Mouse (Mus musculus) testis, postnatal 10 days (tissue): ENCODE results near the gene Dner.

Experiments used
- DNase-seq: peaks from one replicate; pipeline ENCODE4 v3.0.0; 2021; ENCODE audit warnings: low spot score

Gene Dner

DNA sequence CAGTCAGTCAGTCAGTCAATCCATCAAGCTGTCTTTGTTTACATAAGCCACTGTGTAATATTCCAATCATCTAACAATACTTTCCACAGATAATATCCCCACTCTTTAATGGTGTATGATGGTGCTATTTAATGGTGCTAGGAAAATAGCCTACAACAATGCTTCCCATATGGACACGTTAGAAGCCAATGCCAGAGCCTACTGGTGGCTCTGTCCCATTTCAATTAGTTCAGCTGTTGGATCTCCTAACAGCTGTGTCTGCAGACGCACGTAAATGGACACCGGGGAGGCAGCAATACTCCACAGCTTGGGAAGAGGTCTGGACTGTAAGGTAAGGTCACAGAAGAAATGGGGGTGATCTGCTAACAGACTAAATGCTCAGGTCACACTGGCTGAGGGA lies 171.6 kb downstream of the Dner start:
- DNase-seq = no peak

DNA sequence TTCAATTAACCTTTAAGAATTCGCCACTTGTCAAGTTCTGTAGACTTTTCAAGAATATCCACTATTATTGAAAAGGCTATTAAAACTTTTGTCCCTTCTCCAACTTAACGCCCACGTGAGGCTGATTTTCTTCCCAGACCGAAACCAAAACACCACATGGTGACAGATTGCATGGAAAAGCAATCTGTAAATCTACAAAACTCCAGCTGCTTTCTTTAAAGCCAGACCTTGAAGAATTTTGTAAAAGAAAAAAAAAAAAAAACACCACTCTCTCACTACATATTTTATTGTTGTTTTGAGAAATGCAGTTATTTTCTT lies 173.1 kb downstream of the Dner start:
- DNase-seq = no peak

DNA sequence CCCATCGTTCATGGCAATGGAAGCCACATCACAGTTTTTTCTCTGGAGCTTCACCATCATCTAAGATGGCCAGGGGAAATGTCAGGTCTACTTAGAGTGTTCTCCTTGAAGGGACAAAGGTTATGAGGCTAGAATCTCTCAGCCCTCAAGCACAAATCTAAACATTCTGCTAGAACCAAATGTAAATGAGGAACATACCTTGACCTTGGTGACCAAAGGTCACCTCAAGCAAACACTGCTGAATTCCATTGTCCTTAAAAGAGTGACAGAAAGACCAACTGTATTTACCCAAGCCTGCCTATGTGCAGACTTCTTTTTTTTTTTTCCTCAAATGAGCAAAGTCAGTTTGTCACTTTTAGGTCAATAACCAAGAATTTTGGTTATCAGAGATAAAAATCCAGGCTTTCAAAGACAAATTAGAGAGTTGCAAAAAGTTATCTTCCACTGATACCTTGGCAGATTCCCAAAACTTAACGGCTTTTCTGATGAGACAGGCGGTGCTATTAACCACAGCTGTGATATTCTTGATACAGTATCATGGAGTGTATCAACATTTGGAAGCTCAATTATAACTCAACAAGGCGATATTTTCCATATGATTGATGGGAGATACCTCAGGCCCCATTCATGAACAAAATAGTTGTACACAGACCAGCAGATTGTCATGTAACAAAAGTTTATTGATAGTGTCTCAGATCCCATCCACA lies 173.6 kb downstream of the Dner start:
- no peak for DNase-seq

DNA sequence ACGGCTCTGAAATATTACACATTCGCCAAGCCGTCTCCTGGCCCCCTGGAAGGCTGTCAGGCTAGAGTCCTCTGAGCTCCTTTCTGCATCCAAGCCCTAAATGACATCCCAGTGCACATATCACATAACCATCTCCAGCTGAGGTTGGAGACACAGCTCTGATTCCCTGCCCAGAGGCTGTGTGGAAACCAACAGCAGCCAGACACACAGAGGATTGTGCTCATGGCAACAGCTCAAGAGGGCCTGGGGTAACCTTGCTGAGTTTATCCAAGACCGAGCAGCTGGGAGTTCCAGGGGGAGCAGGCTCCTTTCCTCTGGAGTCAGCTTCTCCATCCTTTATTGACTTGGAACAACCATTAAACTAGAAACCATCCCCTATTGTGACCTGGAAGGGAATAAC lies 177.7 kb downstream of the Dner start:
- DNase-seq = peak; percentile 42

DNA sequence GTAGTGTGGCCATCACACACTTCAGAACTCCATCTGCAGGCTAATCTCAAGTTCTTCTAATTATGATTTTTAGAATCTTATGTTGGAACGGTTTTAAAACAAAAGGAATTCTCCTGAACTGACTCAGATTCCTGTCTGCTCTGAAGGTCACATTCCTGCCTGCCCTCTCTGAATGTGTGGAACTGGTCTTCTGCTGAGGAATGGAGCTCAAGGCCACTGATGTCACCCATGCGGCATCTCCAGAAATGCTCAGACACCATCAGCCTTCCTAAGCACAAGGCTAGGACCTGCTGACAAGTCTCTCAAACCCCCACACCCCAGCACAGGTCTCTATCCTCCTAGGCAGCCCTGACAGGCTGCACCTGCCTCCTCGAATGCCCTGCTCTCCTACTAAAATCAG lies 182.8 kb downstream of the Dner start:
- no peak for DNase-seq

DNA sequence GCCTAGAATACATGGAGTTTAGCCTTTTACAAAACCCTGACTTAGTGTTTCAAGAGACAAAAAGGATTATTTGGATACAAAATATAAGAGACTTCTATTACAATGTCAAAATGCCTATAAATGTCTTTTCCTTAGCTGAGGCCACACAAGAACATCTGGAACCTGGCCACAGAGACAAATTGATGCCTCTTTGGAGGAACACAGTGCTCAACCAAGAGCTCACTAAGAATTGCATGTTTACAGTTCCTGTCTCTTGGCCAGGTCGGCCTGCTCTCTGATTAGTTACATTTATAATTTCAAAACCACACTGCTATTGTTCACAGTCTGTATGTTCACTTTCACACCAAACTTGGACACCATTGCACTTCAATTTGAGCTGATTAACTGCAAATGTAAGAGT lies 187.5 kb downstream of the Dner start:
- no peak for DNase-seq

DNA sequence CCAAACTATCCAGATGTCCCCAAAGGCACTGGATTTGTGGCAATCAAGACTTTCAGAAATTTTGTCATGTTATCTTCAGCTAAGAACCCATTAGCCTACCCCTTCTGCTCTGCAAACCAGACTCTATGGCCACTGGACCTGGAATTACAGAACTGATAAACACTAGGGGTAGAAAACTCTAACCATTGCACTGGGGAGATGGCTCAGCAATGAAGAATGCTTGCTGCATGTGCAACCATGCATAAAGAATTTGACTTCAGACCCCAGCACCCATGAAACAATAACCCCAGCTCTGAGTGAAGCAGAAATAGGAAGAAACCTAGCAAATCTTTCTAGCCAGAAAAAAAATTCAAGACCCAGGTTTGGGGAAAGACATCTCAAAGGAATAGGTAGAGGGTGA lies 188.5 kb downstream of the Dner start:
- no peak for DNase-seq

DNA sequence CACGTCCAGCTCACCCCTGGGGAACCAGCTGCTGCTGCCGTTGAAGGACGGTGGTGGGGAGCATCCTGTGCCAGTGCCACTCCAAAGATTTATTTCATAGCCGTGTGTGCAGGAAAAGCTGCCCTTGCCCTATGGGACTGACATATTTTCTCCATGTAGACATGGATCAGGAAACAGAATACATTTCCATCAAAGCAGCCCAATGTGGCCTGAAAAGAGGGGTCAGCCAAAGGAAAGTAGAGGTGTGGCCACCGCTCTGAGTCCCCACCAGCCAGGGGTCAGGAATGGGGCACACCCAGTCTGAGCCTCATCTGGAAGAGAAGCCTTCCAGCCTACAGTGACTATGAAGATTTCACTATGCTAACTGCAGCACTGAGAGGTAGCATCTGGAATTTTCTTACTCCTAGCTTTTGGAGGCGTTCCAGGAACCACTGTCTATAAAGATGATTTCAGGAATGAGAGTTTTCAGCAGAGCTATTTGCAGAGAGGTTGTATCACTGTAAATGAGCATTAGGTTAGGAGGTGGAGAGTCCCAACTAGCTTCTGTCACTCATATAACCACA lies 189.0 kb downstream of the Dner start:
- DNase-seq = no peak

DNA sequence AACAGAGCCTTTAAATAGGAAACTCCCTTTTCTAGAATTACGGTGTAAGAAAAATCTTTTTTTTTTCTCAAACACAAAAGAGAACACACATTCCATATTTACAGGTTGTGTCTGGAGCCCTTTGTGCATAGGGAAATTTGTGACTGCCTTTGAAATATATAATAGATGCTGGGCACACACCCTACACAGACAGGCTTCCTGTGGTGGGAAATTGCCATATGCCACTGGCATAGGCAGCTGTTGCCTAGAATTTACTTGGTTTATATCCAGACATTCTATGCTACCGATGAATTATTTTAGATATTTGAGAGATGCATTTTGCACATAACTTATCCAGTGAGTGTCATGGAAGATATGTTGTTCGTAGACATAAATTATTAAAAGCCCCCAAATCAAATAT lies 195.3 kb downstream of the Dner start:
- no peak for DNase-seq

DNA sequence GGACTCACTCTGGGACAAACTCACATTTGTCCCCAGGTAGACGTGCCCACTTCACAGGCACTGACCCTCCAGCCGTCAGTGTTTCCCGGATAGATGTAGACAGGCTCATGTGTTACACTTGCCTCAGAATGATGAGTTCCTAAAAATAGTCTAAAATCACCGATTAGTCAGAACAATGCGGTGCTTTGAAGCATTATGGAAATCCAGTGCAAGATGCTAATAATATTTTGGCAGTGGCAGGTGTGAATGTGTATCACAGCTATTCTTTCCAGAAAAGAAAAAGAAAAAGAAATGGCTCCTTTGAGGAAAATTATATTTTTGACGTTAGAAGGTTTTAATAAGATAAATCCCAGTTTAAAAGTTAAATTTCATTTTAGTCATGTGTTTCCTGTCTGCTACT lies 204.3 kb downstream of the Dner start:
- no peak for DNase-seq

DNA sequence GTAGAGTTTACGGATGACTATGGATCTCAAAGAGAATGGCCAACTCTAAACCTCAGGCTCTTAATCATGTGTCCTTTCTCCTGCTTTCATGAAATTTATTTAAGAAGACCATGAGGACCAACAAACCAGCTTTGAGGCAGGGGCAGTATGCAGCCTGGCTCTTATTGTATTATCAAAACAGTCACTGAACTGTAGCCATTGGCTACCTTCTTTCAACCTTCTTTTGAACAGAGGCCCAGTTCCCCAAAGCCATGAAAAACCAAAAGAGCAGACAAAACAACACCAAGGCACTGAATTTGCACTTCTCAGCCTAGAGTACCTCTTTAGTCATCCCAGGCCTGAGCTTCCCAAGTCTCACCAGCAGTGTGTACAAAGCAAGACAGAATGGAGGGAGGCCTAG lies 207.5 kb downstream of the Dner start:
- no peak for DNase-seq

DNA sequence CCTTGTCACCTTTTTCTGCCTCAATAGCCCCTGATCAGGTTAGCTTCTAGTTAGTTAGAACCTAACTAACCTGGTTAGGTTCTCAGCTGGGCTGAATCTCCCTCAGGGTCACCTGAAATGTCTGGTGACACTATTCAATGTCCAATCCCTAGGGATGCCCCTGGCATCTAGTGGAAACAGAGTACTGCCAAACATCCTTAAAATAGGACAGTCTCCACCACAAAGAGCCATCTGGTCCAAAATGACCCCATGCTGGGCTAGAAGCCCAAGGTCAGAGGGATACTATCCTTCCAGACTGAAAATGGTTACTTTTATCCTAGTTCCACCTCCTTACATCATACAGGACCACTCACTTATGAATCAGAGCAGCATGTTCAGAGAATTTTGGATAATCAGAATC lies 211.0 kb downstream of the Dner start:
- no peak for DNase-seq

DNA sequence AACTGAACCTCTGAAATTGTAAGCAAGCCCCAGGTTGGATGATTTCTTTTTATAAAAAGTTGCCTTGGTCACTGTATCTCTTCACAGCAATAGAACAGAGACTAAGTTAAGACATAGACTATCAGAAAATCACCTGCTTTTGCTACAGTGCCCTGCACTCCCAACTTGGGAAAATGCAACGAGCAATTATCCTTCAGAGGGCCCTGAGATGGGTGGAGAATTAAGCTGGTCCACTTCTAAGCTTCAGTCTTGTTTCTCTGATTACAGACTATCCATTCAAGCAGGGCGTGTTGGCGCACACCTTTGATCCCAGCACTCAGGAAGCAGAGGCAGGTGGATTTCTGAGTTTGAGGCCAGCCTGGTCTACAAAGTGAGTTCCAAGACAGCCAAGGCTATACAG lies 211.4 kb downstream of the Dner start:
- DNase-seq = no peak

DNA sequence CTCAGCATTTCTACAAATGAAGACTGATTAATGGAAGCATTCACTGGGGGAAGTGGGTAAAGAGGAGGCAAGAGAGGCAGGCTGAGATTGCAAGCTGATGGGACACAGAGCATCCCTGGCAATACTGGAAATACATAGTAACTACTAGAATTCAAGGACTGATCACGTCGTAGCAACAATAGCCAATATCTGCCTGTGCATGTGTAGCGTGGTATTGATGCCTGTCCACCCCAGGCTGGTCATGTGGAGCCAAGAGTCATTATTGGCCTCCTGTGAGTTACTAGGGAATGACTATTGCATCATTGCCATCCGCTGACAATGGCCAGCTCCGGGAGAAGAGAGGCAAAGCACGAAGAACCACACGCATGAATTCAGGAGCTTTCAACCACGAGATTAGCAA lies 216.0 kb downstream of the Dner start:
- DNase-seq = no peak

DNA sequence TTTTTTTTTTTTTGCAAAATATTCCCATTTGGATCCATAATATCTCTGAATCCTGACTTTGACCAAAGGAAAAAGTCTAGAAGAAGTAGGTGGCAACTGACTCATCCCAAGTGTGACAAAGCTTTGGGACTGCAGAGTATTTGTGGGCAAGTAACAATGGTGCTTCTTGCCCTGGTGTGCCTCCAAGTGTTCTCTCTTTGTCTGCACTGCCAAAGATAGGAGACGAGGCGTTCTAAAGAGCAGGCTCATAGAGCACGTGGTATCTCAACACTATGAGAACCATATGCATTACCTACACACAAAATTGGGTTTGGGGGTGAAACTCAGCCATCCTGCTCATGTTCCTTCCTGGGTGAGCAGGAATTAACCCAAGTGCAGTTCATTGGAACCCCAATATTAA lies 221.7 kb downstream of the Dner start:
- DNase-seq = no peak

DNA sequence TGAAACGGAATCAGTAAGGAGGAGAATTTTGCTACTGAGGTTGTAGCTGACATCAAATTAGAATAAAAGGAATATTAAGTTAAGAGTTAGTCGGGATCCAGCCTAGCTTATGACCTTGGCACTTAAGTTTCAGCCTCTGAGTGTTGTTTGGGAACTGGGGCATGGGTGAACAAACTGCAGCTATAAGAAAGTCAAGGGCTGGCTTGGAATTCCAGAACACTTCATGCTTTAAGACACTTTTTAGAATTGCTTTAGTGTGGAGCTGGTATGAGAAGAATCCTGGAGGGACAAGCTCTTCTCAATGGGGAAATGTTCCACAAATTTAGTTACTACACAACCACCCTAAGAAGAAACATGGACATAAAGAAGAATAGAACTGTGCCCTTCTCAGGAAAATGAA lies 223.8 kb downstream of the Dner start:
- DNase-seq = no peak

DNA sequence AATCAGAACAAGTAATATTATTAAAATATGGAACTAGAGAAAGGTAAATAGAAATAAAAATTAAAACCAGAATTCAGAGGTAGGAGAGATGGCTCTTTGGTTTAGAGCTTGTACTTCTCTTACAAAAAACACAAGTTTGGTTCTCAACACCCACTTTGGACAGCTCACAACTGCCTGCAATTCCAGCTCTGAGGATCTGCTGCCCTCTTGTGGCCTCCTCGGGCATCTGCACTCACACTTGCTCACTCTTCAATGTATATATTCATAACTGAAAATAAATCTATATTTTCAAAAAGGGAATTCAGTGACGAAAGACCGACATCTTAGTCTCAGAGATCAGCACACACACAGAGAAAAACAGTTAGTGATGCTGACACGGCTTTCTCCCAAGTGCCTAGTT lies 225.7 kb downstream of the Dner start:
- DNase-seq = no peak

DNA sequence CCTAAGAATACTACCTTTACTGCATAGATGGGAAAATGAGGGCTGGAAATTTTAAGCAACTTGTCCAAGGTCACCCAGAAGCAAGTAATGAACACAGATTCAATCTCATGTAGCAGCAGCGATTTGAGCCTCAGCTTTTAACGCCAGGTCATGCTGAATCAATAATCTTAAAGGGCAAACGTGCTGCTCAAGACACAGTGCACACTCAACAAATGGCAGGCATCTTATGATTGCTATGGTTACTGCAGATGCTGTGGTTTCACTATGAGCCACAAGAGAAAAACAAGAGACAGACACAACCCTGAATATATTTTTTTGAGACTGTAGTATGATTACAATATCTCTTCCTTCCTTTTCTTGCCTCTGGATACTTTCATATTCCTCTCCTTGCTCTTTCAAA lies 228.4 kb downstream of the Dner start:
- DNase-seq = no peak

DNA sequence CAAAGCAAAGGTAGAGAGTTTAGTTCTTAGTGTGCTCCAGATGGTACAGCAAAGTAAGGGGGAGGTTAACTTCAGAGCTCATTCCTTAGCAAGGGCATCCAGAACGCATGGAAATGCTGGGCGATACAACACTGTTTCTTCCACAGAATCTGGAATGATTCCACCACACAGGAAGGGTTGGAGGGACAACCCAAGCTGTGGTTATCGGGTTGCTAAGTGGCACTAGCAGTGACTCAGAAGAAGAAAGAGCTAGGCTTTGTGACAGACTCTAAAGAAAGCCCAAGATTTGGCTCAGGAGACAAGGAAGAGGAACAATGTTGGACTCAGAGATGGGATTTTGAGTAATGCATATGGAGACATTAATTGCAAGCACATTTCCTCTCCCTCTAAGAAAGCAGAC lies 231.3 kb downstream of the Dner start:
- no peak for DNase-seq

DNA sequence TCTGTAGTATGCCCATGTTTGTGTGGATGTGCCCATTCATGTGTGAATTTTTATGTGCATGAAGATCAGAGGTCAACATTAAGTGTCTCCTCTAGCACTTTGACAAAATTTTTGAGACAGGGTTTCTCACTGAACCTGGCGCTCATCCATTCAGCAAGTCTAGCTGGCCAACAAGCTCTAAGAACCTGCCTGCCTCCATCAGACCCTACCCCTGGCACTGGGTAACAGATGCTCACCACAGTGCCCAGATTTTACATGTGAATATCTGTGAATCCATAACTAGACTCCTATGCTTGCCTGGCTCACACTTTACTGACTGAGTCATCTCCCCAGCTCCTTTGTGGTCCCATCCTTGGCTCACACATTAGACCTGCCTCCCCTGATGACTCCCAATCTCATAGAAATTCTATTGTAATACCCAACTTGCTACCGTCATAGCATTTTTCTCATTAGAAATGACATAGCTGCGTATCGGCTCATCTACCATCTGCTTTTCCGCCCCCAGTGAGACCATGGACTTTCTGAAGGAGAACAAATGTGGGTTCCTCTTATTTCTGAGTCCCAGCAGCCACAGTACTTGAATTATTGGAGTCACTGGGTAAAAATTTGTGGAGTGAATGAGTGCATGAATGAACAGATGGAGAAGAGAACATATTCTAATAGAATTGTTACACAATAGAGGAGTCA lies 231.9 kb downstream of the Dner start:
- no peak for DNase-seq

DNA sequence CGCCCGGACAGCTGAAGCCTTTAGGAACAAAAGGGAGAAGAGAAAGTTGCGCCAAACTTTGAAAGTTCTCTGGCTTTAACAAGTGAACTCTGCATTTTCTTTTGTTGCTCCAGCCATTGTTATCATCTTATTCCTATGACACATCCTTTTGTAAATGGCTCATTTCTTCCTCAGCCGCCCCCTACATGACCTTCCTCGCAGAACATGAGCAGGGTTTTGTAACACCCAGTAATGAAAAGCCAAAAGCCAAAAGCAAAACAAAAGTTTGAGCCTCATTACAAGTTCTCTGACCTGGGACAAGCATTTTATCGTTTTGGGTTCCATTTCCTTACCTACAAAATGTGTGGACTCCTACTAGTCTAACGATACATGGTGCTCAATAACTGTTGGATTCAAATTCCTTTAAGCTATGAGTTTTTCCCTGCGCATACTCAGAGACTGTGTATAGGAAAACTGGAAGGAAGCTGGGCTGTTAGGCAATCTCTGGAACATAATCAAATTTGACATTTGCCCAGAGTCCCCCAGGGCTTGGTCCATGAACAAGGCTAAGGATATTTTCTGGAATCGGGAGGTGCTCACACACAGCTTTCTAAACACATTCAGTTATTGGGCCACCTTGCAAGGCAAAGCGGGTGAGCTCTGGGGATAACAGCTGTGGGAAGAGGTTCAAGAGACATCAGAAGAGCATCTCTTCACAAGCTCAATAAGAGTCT lies 246.3 kb downstream of the Dner start:
- DNase-seq = no peak

DNA sequence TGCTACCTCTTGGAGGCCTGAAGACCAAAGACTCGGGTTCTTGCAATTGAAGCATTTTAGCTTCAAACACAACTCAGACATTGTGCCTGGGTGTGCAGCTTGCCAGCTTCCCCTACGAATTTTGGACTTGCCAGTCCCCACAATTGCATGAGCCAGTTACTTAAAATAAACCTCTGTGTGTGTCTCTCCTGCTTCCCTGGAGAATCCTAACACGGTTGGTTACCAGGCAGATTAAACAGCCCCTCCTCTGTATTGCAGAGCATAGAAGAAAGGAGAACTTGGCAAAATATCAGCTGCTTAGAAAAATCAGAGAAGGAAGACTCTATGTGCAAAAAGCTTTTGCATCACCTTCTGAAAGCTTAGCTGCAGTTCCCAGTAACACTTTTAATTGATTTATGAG lies 252.4 kb downstream of the Dner start:
- no peak for DNase-seq

DNA sequence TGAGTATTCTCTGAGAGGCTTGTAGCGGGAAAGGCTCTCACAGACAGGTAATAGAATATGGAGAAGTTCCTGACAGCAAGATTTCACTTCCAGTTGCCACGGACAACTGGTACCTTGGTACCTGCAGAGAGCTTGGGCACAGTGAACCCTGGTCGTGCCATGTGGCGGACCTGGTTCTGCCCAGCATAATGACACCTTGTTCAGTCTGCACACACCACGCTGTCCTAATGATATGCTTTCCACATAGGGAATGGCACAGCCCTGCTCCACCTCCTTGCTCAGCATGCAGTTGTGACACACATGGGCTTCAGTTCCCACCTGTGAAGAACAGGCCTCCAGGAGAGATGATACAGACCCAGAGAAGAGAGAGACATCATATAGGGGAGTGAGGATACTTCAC lies 253.0 kb downstream of the Dner start:
- DNase-seq = no peak
